Mouse (Mus musculus) embryo, embryonic 9.5 days (tissue): ENCODE data around the gene Pparg.

Source experiments
- DNase-seq: peaks from one replicate; pipeline ENCODE4 v3.0.0-alpha.2; 2017; ENCODE audit errors: extremely low spot score

The Pparg gene

GRCm38 (mm10) chr6:115463338-115463737 is 102.6 kb downstream of the Pparg start:
- DNase-seq: no peak

GRCm38 (mm10) chr6:115464661-115465060 is 103.9 kb downstream of the Pparg start:
- DNase-seq: no peak

DNA sequence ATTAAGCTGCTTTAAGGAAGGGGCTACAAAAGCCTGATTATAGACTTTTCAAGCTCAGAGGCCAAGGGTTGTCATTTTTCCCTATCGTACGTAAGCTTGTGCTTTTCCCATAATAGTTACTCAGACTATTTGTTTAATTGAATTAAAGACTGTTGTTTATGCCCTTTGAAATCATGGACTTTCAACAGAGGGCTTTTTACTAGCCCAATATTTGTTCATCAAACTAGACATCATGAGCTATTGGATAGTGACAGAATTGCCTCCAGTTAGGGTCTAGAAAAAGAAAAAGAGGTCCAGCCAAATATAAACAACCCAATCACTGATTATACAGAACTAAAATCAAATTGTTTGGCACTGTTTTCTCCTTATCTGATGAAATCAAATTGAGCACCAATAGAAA is 104.7 kb downstream of the Pparg start:
- DNase-seq: no peak

DNA sequence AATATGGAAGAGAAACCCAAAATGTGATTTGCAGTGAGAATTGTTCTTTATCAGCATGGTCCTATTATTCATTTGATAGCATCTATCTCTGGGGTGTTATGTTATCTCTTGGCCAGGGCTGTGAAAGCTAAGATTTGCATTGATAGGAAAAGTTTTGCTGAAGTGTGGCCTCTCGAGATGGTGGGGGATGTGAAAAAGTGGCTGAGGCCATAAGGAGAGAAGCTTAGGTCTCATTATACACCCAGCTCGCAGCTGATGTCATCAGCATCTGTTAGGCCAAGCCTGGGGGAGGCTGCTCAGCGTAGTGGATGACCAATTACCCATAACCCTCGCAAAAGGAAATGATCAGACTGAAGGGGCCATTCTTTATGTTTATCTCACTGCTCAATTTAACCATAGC is 105.1 kb downstream of the Pparg start:
- no peak for DNase-seq

DNA sequence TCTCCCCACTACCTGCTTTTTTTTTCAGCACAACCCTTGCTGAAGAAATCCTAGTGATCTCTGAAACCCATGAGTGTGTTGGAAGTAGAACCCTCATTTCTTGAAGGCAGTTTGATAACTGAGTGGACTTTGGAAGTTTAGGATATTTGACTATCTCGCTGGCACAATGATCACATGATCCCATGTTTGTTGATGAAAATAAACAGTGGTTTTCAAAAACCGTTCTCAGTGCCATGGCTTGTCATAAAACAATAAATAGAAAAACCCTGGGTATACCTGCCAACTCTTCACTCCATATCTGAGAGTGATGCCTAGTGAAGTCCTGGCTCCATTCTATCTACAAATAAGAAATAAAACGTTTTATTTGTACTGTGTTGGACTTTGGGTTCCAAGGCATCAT is 105.8 kb downstream of the Pparg start:
- DNase-seq: no peak

GRCm38 (mm10) chr6:115469666-115470581 is 109.2 kb downstream of the Pparg start:
- no peak for DNase-seq

DNA sequence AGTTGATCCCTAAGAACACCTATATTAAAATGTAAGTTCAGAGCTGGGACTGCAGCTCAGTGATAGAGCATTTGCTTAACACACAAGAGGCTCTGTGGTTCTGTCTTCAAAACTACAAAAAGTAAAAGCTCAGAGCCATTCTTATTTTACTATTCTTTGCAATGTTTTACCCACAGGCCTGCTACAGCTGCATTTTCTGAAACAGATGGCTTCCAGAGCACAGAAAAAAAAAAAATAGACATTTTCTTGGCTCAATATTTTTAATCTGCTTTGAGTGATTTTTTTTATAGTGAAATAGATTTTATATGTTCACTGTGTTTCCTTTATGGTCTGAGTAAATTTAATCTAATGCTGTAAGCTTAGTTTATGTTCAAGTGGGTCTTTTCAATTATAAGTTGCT is 111.2 kb downstream of the Pparg start:
- DNase-seq: no peak

DNA sequence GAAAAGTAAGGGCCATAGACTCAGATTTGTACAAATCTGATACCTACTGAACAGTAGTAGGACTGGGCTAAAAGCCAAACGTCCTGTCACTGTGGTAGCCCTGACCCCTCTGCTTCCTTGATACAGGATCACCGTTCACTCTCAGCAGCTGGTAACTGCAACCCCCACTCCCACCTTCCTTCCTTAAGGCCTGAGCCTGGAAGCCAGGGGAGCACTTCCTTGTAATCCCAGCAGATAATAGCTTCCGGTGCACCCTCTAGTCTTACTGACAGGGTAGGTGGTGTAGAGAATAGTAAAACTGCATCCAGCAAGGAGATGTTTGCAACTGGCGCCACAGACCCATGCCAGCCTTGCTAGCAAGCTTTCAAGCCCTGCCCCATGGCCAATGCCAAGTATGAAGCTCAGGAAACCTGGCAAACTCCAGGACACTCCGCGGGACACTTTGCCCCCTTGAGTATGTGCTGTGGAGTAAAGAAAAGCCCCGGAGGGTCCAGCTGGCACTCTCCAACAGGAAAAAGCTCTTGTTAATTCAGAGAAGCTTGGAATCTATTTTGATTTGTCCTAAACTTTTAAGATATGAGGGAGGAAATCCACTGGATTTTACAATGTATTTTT is 116.4 kb downstream of the Pparg start:
- DNase-seq: no peak

- no peak for DNase-seq
Observed at GRCm38 (mm10) chr6:115479963-115480321, 119.2 kb downstream of the Pparg start.

DNA sequence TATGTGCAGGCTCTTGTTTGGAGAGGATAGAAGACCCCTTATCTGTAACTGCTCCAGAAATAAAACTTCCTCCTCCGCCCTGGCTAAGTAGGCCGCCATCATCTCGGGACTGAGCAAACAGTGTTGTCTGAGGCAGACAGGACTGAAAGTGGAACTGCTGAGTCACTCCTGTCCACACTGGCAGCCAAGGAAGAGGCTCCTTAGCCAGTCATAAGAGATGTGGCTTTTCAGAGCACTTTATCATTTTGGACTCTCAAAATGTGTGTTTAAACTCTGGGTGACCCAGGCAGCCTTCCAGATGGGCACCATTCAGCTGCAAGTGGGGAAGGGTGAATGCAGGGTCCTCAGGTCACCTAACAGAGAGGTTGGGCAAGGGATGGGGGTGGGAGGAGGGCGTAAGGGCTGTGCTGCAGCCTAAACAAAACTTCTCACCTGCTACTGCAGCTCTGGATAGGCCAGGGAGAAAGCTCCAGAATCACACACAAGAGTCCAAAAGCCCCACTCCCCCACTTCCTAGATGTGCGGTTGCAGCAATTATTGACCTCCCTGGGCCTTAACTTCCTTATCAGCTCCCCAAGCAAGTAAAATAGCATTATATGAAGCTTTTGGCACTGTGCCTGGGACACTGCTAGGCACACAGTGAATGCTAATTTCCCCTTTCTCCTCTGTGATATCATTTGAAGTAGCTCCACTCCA is 119.7 kb downstream of the Pparg start:
- DNase-seq: no peak

- no peak for DNase-seq
Observed at GRCm38 (mm10) chr6:115481018-115481354, 120.2 kb downstream of the Pparg start.

GRCm38 (mm10) chr6:115481603-115482002 is 120.9 kb downstream of the Pparg start:
- DNase-seq: no peak

DNA sequence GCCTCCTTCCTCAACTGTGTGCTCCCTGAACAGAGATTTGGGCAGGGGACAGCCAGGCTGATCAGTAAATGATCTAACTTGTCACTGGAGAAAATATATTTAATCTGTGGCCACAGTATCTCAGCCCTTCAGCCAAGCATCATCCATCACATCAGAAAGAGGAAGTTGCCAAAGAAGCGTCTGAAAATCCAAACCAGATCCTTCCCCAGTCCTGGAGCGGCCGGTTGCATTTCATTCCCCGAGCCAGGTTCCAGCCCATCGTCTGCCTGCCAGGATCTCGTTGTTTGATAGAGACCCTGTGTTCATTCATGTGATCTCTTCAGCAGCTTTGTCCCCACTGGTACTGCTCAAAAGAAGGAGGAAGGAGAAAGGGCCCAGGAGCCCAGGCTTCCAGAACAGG is 124.9 kb downstream of the Pparg start:
- no peak for DNase-seq

GRCm38 (mm10) chr6:115489831-115490230 is 129.1 kb downstream of the Pparg start:
- DNase-seq: no peak

DNA sequence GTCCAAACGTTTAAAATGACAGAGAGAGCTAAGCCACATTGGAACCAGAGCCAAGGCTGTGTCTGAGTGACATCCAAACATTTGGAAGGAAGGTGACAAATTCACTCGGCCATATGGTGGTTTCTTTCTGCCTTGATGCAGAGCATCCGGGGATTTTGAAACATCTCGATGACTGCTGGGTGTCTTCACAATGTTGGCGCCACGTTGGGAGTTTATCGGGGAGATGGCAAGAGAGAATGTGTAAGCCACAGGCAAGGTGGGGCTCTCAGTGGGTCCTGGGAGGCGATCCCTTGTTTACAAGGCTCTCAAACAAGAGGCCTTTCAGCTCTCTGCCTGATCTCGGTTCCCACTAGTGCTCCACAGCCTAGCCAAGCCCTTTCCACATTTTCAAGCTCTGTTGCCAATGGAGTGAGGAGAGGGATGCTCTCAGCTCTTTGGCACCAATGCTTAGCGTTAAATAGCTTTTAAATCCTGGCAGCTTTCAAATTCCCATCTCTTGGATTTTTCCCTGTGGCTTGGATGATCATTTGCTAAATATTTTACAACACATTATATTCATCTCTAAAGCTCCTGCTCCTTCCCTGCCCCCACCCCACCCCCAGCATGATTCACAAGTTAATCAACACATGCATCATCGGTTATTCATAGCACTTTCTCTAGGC is 132.3 kb downstream of the Pparg start:
- no peak for DNase-seq

GRCm38 (mm10) chr6:115493824-115494223 is 133.1 kb downstream of the Pparg start:
- DNase-seq: no peak

DNA sequence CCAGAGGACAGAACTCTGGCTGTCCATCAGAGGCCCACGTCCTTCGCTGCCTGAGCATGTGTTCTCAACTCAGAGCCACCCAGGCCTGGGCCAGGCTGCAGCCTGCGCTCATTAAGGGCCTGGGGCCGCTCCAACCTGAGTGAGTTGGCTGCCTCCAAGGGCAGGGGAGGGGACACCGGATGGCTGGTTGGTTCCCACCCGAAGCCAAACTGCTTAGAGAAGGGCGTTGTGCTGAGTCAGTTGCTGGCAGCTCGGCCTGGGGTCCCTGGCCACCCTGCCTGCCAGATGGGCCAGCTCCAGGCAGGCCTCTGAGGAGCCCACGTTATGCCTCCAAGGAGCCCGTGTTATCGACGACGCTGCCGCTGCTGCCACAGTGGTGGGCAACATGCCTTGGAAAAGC is 138.8 kb downstream of the Pparg start:
- no peak for DNase-seq

DNA sequence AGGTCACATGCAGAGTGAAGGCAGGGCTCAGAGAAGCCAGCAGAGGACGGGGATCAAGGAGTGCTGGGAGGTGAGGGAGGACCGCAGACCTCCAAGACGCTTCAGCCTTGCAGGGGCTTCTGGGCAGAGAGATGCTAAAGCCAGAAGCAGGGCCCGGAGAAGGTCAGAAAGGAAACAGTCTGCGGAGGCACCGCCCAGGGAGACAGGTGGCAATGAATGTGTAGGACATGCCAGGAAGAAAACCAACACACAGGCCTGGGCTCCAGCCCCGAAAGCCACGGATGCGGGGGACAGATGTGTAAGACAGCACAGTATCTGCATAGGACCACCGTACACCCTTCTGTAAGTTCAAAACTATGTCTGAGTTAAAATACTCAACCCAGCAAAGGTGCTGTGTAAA is 139.5 kb downstream of the Pparg start:
- no peak for DNase-seq

- DNase-seq: no peak
Observed at GRCm38 (mm10) chr6:115501131-115501530, 140.4 kb downstream of the Pparg start.

GRCm38 (mm10) chr6:115503038-115503437 is 142.3 kb downstream of the Pparg start:
- no peak for DNase-seq

- DNase-seq: no peak
Observed at GRCm38 (mm10) chr6:115503549-115504159, 142.9 kb downstream of the Pparg start.

- DNase-seq: no peak
Observed at GRCm38 (mm10) chr6:115504160-115504558, 143.4 kb downstream of the Pparg start.
